Mouse (Mus musculus): ENCODE results near the gene Tmem242. TPM values are rescaled to one million over a fixed set of nuclear protein-coding genes. Genes with fewer than 3 reads are reported as not detected.
A peak's percentile ranks its signal among the peaks of the same experiment; 100 is the strongest.

Gene Tmem242
- total RNA-seq, 2 experiments from 2014 or later: 86.9 to 88.1 TPM

GRCm38 (mm10) chr17:5395454-5396205, 44.4 kb downstream of the Tmem242 start:
- intact Hi-C loops (cut with DNase I): loop anchor here (5.0 to 10.0 kb wide), 3 partner anchors 68 to 191 kb away; no protein-coding TSS in a partner anchor
- no peak for DNase-seq (ENCODE audit: extremely low spot score in 1 of 2, low spot score in 2 of 2)

DNA sequence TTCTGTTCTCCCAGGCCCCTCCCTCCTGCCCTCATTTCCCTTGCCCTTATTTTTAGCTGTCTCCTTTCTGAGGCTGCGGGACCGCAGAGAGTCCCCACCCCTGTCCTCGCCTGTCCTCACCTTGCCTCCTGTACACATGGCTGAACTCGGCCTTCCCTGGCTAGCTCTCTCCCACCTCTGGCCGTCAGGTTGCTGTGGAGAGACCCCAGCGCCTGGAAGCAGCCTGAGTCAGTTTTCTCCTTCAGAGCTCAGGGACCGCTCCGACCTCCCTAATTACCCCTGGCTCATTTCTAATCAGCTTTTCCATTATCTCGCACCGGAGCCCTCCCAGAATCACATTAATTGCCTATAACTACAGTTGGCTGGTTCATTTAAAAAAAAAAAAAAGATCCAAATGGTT, 49.4 kb downstream of the Tmem242 start:
- intact Hi-C loops (cut with DNase I): loop anchor here (10.0 kb wide), 2 partner anchors 136 to 186 kb away; no protein-coding TSS in a partner anchor
- no peak for DNase-seq (ENCODE audit: extremely low spot score in 1 of 2, low spot score in 2 of 2)

- no peak for DNase-seq (ENCODE audit: extremely low spot score in 1 of 2, low spot score in 2 of 2)
- intact Hi-C loops (cut with DNase I): no loop called here
Observed at GRCm38 (mm10) chr17:5388351-5388750, 51.7 kb downstream of the Tmem242 start.

DNA sequence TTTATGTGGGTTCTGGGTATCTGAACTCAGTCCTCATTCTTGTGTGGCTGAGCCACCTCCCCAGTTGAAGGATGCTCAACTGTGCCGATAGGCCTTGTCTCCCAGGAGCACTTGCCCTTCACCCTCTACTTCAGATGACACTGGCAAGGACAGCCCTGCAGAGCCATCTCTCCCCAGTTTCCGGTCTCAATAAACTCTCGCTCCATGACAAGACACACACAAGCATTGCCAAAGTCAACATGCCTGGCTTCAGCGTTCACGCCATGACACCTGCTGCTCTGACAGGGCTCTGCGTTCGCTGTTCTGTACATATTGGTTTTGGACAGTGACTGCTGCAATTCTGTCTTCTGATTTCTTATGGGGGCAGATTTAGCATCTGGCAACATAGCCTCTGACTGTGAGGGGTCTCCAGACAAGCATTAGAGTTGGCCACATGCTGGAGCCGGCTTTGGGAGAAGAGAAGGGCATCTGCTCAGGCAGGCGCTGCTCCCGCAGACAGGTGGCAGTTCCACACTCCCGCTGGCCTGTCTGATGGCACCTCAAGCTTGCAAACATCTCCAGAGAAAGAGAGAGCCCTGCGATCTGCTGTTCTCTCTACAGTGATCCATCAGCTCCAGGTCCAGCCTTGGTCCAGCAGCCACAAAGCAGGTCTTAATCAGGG, 53.0 kb downstream of the Tmem242 start:
- no peak for DNase-seq (ENCODE audit: extremely low spot score in 1 of 2, low spot score in 2 of 2)
- intact Hi-C loops (cut with DNase I): no loop called here

GRCm38 (mm10) chr17:5385694-5386093, 54.4 kb downstream of the Tmem242 start:
- no peak for DNase-seq (ENCODE audit: extremely low spot score in 1 of 2, low spot score in 2 of 2)
- intact Hi-C loops (cut with DNase I): no loop called here

DNA sequence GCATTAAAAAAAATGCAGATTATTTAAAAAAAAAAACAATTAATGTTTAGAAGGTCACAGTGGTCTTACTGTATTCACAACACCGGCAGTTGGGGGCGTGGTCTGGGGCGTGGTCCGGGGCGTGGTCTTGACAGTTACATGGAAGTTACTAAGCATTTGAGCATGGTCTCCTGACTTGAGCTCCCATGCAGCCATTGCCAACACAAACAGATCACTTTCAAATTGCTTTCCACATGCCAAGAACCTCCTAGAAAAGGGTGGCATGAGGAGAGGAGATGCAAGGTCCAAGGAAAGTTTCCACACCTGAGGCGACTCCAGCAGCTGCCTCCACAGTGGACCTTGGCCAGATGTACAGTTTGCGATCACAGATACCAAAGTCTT, 62.1 kb downstream of the Tmem242 start:
- DNase-seq (ENCODE audit: extremely low spot score in 1 of 2, low spot score in 2 of 2): peak in 1 of 2 experiments; percentile 59
- intact Hi-C loops (cut with DNase I): no loop called here

- intact Hi-C loops (cut with DNase I): no loop called here
- DNase-seq (ENCODE audit: extremely low spot score in 1 of 2, low spot score in 2 of 2): no peak
Observed at GRCm38 (mm10) chr17:5377151-5377929, 62.7 kb downstream of the Tmem242 start.

- DNase-seq (ENCODE audit: extremely low spot score in 1 of 2, low spot score in 2 of 2): no peak
- intact Hi-C loops (cut with DNase I): no loop called here
Observed at GRCm38 (mm10) chr17:5372951-5373350, 67.1 kb downstream of the Tmem242 start.

DNA sequence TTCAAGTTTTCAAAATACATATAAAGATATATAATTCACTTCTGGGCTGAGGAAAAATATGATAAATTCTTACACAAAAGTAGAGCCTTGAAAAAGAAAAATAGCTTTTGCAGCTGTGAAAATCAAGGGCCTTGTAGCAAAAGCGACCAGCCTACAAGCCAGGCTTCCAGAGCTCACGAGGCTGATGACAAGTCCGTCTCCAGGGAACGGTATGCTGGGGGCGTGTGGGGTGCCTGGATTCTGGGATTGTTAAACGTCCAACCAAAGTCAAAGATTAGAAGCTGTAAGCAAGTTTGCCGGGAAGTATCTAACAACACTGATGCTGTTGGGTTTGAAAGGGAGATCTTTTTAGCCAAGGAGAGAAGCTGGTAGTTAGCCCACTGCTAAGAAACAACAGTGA, 68.5 kb downstream of the Tmem242 start:
- intact Hi-C loops (cut with DNase I): no loop called here
- DNase-seq (ENCODE audit: extremely low spot score in 1 of 2, low spot score in 2 of 2): no peak

- intact Hi-C loops (cut with DNase I): no loop called here
- DNase-seq (ENCODE audit: extremely low spot score in 1 of 2, low spot score in 2 of 2): no peak
Observed at GRCm38 (mm10) chr17:5371032-5371431, 69.0 kb downstream of the Tmem242 start.

DNA sequence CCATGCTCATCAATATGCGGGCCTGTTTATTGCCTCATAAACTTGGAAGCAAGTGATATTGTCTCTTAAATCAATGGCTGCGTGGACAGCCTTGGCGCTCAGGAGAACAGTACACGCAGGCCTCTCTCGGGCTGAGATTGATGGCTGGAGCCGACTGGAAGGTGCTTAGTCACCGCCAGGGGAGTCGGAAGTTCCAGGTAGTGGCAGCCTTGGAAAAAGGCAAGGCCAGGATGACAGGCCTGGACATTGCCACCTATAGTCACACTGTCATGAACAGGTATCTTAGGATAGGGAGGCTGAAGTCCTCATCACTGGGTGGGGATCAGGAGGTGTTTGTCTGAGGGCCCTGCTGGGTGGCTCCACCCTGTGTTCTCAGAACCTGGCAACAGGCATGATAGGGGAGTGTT, 74.1 kb downstream of the Tmem242 start:
- intact Hi-C loops (cut with DNase I): no loop called here
- DNase-seq (ENCODE audit: extremely low spot score in 1 of 2, low spot score in 2 of 2): no peak

Small RNA genes within 50 kb of the gene (microRNA-seq; reads per million reads assigned to microRNA genes)
- not detected for gene Gm22475

Other genes with a start within 250 kb of the Tmem242 start
- gene Ldhal6b, start 21.5 kb downstream of the Tmem242 start, total RNA-seq (2021): 1 to 10 TPM in 1 of 2 experiments, under 1 TPM in 1; 0.97 to 1.2 TPM
- gene Zdhhc14, start 52.3 kb upstream of the Tmem242 start, total RNA-seq (2021): 10 to 100 TPM; 25.9 to 29.4 TPM

Data from left cerebral cortex, postnatal 10 days (tissue).